Mouse (Mus musculus) limb, embryonic 14.5 days (tissue): ENCODE measurements at regions not wholly inside any gene's neighbourhood (a gene's known extent, or its start where the extent isn't known, plus 50 kb on each side); places are given as distances from the start of the nearest gene placed in this dataset.

Source experiments
- ATAC-seq: fragments of 200-750 bp; cut with Nextera tagmentation; 2 replicates; pipeline ENCODE4 v1.8.0; 2017; ENCODE audit warnings: low read depth, moderate number of reproducible peaks, moderate TSS enrichment; ENCODE audit not compliant: low FRiP score
- DNase-seq: peaks from one replicate; pipeline ENCODE4 v3.0.0-alpha.2; 2015; ENCODE audit warnings: low spot score
- H3K27ac ChIP-seq: fragments of 300-500 bp; sonication (generic); replicated peaks from 2 replicates; pipeline ENCODE4 v1.5.1; 2014; ENCODE audit warnings: low read depth, mild to moderate bottlenecking, low read length, moderate library complexity, mixed read lengths
- H3K27me3 ChIP-seq: fragments of 300-500 bp; sonication (generic); 2 replicates; pipeline ENCODE4 v1.6.1; 2014; ENCODE audit warnings: low read length, mixed read lengths; ENCODE audit not compliant: control insufficient read depth, insufficient read depth
- H3K36me3 ChIP-seq: fragments of 300-500 bp; sonication (generic); 2 replicates; pipeline ENCODE4 v1.6.1; 2014; ENCODE audit warnings: mild to moderate bottlenecking, low read length, moderate library complexity, mixed read lengths; ENCODE audit not compliant: control insufficient read depth, insufficient read depth
- H3K4me1 ChIP-seq: fragments of 300-500 bp; sonication (generic); 2 replicates; pipeline ENCODE4 v1.6.1; 2014; ENCODE audit warnings: antibody characterized with exemption, low read length, mixed read lengths; ENCODE audit not compliant: control insufficient read depth, insufficient read depth
- H3K4me2 ChIP-seq: fragments of 300-500 bp; sonication (generic); replicated peaks from 2 replicates; pipeline ENCODE4 v1.6.1; 2014; ENCODE audit warnings: low read depth, mild to moderate bottlenecking, low read length, moderate library complexity; ENCODE audit not compliant: severe bottlenecking
- H3K4me3 ChIP-seq: fragments of 300-500 bp; sonication (generic); replicated peaks from 2 replicates; pipeline ENCODE4 v1.5.1; 2014; ENCODE audit warnings: low read length
- H3K9ac ChIP-seq: fragments of 300-500 bp; sonication (generic); 2 replicates; pipeline ENCODE4 v1.6.1; 2014; ENCODE audit warnings: mild to moderate bottlenecking, low read depth, low read length, moderate library complexity; ENCODE audit not compliant: severe bottlenecking
- H3K9me3 ChIP-seq: fragments of 300-500 bp; sonication (generic); 2 replicates; pipeline ENCODE4 v1.6.1; 2016; ENCODE audit warnings: low read length; ENCODE audit not compliant: control insufficient read depth
- POLR2A ChIP-seq: fragments of 200-500 bp; IDR thresholded peaks from 2 replicates; pipeline ENCODE4 v1.8.0; 2012; ENCODE audit warnings: inconsistent platforms, mild to moderate bottlenecking, moderate library complexity, borderline replicate concordance; ENCODE audit not compliant: insufficient read depth, insufficient read length; ENCODE audit errors: extremely low read depth
- WGBS: fragments of 180-500 bp; shearing (Covaris S2); extraction: QIAGEN DNeasy Blood & Tissue Kit; methylation state at CpG from one replicate; pipeline ENCODE4 v1.1.7; 2014; 5-methylcytosine and 5-hydroxymethylcytosine counted together

DNA sequence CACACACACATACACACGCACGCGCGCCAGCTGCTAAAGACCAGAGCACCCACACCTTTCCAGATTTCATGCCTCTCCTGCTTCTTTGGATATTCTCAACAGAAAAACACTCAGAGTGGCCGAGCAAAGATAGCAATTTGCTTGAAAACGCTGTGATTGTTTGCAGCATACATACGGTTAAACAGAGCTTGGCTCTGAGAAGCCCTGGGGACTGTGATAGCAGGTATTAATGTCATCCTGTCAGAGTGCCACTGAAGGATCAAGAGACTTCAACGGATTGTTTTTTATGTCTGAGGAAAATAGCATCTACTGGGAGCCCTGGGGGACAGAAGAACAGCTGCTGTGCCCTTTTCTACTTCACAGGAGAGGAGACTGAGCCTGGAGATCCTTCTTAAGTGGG, 440.4 kb downstream of the Pdcd6ip start:
- DNase-seq (no peak), ATAC-seq (no peak)
- no peak overlapping the region for H3K9ac ChIP-seq
- no peaks in the 10 kb centered on the region for H3K9me3 ChIP-seq
- no peak overlapping the region for H3K4me3 ChIP-seq
- H3K4me2 ChIP-seq: no peak overlapping the region
- no peaks in the 10 kb centered on the region for H3K27me3 ChIP-seq
- no peaks in the 10 kb centered on the region for H3K36me3 ChIP-seq
- no peaks in the 10 kb centered on the region for H3K4me1 ChIP-seq
- no peak for TF ChIP-seq POLR2A
- no peak overlapping the region for H3K27ac ChIP-seq
- 83% methylated on average over 8 of the region's 8 CpGs for WGBS

GRCm38 (mm10) chr9:113263636-113264035, 444.4 kb downstream of the Pdcd6ip start:
- ATAC-seq: no peak
- Histone ChIP-seq H3K27ac (no peak overlapping the region), H3K4me3 (no peak overlapping the region), H3K9me3 (no peaks in the 10 kb centered on the region), H3K4me2 (no peak overlapping the region), H3K9ac (no peak overlapping the region), H3K4me1 (no peaks in the 10 kb centered on the region), H3K27me3 (no peaks in the 10 kb centered on the region), H3K36me3 (no peaks in the 10 kb centered on the region)
- 82% methylated on average over 6 of the region's 6 CpGs for WGBS
- TF ChIP-seq POLR2A: no peak
- no peak for DNase-seq

DNA sequence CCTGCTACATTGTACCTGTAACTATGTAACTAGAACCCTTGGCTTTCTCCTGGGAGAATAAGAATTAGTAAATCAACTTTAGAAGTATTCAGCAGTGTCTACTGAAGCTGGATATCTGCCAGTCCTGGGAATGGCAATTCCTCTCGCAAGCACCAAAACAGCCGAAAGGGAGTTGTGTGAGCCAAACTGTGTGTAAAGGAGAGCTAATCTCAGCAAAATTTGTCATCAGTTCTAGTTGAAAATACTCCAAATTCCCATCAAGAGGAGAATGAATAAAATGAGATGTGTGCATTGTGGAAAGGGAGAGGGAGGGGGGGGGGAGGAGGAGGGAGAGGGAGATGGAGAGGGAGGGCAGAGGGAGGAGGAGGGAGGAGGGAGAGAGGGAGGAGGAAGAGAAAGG, 447.8 kb downstream of the Pdcd6ip start:
- TF ChIP-seq POLR2A: no peak
- no peak overlapping the region for H3K4me2 ChIP-seq
- no peaks in the 10 kb centered on the region for H3K36me3 ChIP-seq
- H3K27me3 ChIP-seq: no peaks in the 10 kb centered on the region
- H3K9me3 ChIP-seq: 0 out of 2 replicates have a peak, but pooled peaks cover under 1% of the 10 kb centered on the region
- no peak overlapping the region for H3K27ac ChIP-seq
- no peak overlapping the region for H3K9ac ChIP-seq
- ATAC-seq (no peak), DNase-seq (no peak)
- H3K4me3 ChIP-seq: no peak overlapping the region
- no peaks in the 10 kb centered on the region for H3K4me1 ChIP-seq
- 82% methylated on average over 2 of the region's 2 CpGs for WGBS

- no peak for DNase-seq
- WGBS: 79% methylated on average over 2 of the region's 2 CpGs
- no peaks in the 10 kb centered on the region for H3K36me3 ChIP-seq
These were observed 449.5 kb downstream of the Pdcd6ip start for GRCm38 (mm10) chr9:113258556-113258955.

DNA sequence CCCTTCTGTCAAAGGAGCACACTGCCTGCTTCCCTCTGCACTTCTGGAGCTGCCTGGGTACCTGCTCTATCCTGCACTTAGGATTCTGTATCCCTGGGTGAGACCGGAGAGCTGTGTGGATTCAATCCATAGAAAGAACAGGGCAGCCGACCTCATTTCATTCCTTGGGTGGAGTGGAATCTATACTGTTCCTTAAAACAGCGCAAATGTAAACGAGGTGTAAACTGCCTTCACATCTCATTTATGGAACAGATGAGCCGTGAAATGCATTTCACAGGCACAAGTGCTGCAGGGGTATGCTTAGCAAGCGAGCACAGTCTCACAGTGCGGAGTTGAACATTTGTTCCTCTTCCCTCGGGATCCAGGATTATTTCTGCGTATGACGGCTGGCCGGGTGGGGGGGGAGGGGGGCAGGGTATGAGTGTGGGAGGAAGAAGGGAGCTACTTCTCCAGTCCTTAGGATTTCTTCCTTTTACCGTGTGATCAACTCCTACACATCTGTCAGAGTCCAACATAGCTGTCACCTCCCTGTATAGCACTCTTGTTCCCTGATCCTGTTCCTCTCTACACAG, 459.3 kb downstream of the Pdcd6ip start:
- no peak overlapping the region for H3K9ac ChIP-seq
- no peaks in the 10 kb centered on the region; the same call in 1 of the 2 replicates for H3K27me3 ChIP-seq
- no peaks in the 10 kb centered on the region for H3K36me3 ChIP-seq
- no peak for TF ChIP-seq POLR2A
- no peaks in the 10 kb centered on the region for H3K9me3 ChIP-seq
- peak; percentile 73 for ATAC-seq
- peak; percentile 46 for DNase-seq
- no peak overlapping the region for H3K27ac ChIP-seq
- no peaks in the 10 kb centered on the region for H3K4me1 ChIP-seq
- H3K4me3 ChIP-seq: no peak overlapping the region
- H3K4me2 ChIP-seq: no peak overlapping the region
- WGBS: 35% methylated on average over 12 of the region's 12 CpGs

More at GRCm38 (mm10) chr9:113258556-113258955, 449.5 kb downstream of the Pdcd6ip start:
- no peak for ATAC-seq
- no peak for TF ChIP-seq POLR2A
- Histone ChIP-seq H3K4me1 (no peaks in the 10 kb centered on the region), H3K27ac (no peak overlapping the region), H3K9me3 (peaks cover 4% of the 10 kb centered on the region; the same call in 1 of the 2 replicates), H3K9ac (no peak overlapping the region), H3K4me2 (no peak overlapping the region), H3K27me3 (no peaks in the 10 kb centered on the region), H3K4me3 (no peak overlapping the region)
